Mouse (Mus musculus): ENCODE results near the gene Mpv17l2. TPM values are rescaled to one million over a fixed set of nuclear protein-coding genes. Genes with fewer than 3 reads are reported as not detected.

Mpv17l2 gene
- polyA plus RNA-seq, 1 experiment: 79.8 TPM

GRCm38 (mm10) chr8:70716521-70717400 lies 44.0 kb downstream of the Mpv17l2 start:
- H3K4me3 ChIP-seq (ENCODE audit: insufficient read depth, low read depth, low read length): no peak overlapping the region
- no peak overlapping the region for H3K27ac ChIP-seq (replicated peaks; ENCODE audit: low read depth, low read length)
- no peaks in the 10 kb centered on the region for H3K4me1 ChIP-seq (ENCODE audit: control insufficient read depth, insufficient read depth, insufficient read length, low read length)

- Histone ChIP-seq H3K27ac (replicated peaks; ENCODE audit: low read depth, low read length) (no peak overlapping the region), H3K4me3 (ENCODE audit: insufficient read depth, low read depth, low read length) (no peak overlapping the region), H3K4me1 (ENCODE audit: control insufficient read depth, insufficient read depth, insufficient read length, low read length) (no peaks in the 10 kb centered on the region)
These were observed 45.7 kb downstream of the Mpv17l2 start for GRCm38 (mm10) chr8:70715086-70715485.

GRCm38 (mm10) chr8:70713991-70714390 lies 46.8 kb downstream of the Mpv17l2 start:
- H3K4me1 ChIP-seq (ENCODE audit: control insufficient read depth, insufficient read depth, insufficient read length, low read length): no peaks in the 10 kb centered on the region
- no peak overlapping the region for H3K4me3 ChIP-seq (ENCODE audit: insufficient read depth, low read depth, low read length)
- H3K27ac ChIP-seq (replicated peaks; ENCODE audit: low read depth, low read length): no peak overlapping the region

GRCm38 (mm10) chr8:70711041-70711440 lies 49.7 kb downstream of the Mpv17l2 start:
- H3K27ac ChIP-seq (replicated peaks; ENCODE audit: low read depth, low read length): no peak overlapping the region
- H3K4me1 ChIP-seq (ENCODE audit: control insufficient read depth, insufficient read depth, insufficient read length, low read length): no peaks in the 10 kb centered on the region
- no peak overlapping the region for H3K4me3 ChIP-seq (ENCODE audit: insufficient read depth, low read depth, low read length)

- Histone ChIP-seq H3K27ac (replicated peaks; ENCODE audit: low read depth, low read length) (no peak overlapping the region), H3K4me3 (ENCODE audit: insufficient read depth, low read depth, low read length) (no peak overlapping the region), H3K4me1 (ENCODE audit: control insufficient read depth, insufficient read depth, insufficient read length, low read length) (no peaks in the 10 kb centered on the region)
These were observed 50.5 kb downstream of the Mpv17l2 start for GRCm38 (mm10) chr8:70710296-70710695.

GRCm38 (mm10) chr8:70709794-70710193 lies 51.0 kb downstream of the Mpv17l2 start:
- Histone ChIP-seq H3K4me3 (ENCODE audit: insufficient read depth, low read depth, low read length) (no peak overlapping the region), H3K27ac (replicated peaks; ENCODE audit: low read depth, low read length) (no peak overlapping the region), H3K4me1 (ENCODE audit: control insufficient read depth, insufficient read depth, insufficient read length, low read length) (no peaks in the 10 kb centered on the region)

Other genes with a start within 250 kb of the Mpv17l2 start
- gene Fkbp8, start 233.2 kb downstream of the Mpv17l2 start, polyA plus RNA-seq (2012; ENCODE audit: insufficient read depth, insufficient read length, missing spikeins): 90.9 and 113 TPM in 2 replicates
- gene Kxd1, start 233.0 kb downstream of the Mpv17l2 start, polyA plus RNA-seq (2012; ENCODE audit: insufficient read depth, insufficient read length, missing spikeins): 106 and 116 TPM in 2 replicates
- 7.3 and 9.1 TPM in 2 replicates for gene Ell, start 221.5 kb downstream of the Mpv17l2 start, polyA plus RNA-seq (2012; ENCODE audit: insufficient read depth, insufficient read length, missing spikeins)
- 7.7 and 17.4 TPM in 2 replicates for gene Isyna1, start 166.6 kb downstream of the Mpv17l2 start, polyA plus RNA-seq (2012; ENCODE audit: insufficient read depth, insufficient read length, missing spikeins)
- 29.6 and 45.0 TPM in 2 replicates for gene Ssbp4, start 152.1 kb downstream of the Mpv17l2 start, polyA plus RNA-seq (2012; ENCODE audit: insufficient read depth, insufficient read length, missing spikeins)
- 2.0 TPM in 2 replicates for gene Lrrc25, start 144.8 kb downstream of the Mpv17l2 start, polyA plus RNA-seq (2012; ENCODE audit: insufficient read depth, insufficient read length, missing spikeins)
- 1.7 TPM in 2 replicates for gene Gdf15, start 128.5 kb downstream of the Mpv17l2 start, polyA plus RNA-seq (2012; ENCODE audit: insufficient read depth, insufficient read length, missing spikeins)
- gene Pgpep1, start 100.6 kb downstream of the Mpv17l2 start, polyA plus RNA-seq (2012; ENCODE audit: insufficient read depth, insufficient read length, missing spikeins): 31.0 and 37.7 TPM in 2 replicates
- 89.4 and 121 TPM in 2 replicates for gene Lsm4, start 87.7 kb downstream of the Mpv17l2 start, polyA plus RNA-seq (2012; ENCODE audit: insufficient read depth, insufficient read length, missing spikeins)
- 106 and 111 TPM in 2 replicates for gene Jund, start 62.0 kb downstream of the Mpv17l2 start, polyA plus RNA-seq (2012; ENCODE audit: insufficient read depth, insufficient read length, missing spikeins)
- gene Iqcn, start 57.5 kb downstream of the Mpv17l2 start, polyA plus RNA-seq (2012; ENCODE audit: insufficient read depth, insufficient read length, missing spikeins): not detected in 2 replicates
- gene Gm3336, start 42.4 kb downstream of the Mpv17l2 start, polyA plus RNA-seq (2012; ENCODE audit: insufficient read depth, insufficient read length, missing spikeins): not detected in 2 replicates
- gene Pde4c, start 37.2 kb downstream of the Mpv17l2 start, polyA plus RNA-seq (2012; ENCODE audit: insufficient read depth, insufficient read length, missing spikeins): 0.36 and 1.7 TPM in 2 replicates
- gene Rab3a, start 6.3 kb downstream of the Mpv17l2 start, polyA plus RNA-seq (2012; ENCODE audit: insufficient read depth, insufficient read length, missing spikeins): 18.1 and 21.3 TPM in 2 replicates
- 9.8 and 11.3 TPM in 2 replicates for gene Pik3r2, start 15.8 kb upstream of the Mpv17l2 start, polyA plus RNA-seq (2012; ENCODE audit: insufficient read depth, insufficient read length, missing spikeins)
- 2.5 and 2.9 TPM in 2 replicates for gene Mast3, start 44.1 kb upstream of the Mpv17l2 start, polyA plus RNA-seq (2012; ENCODE audit: insufficient read depth, insufficient read length, missing spikeins)
- not detected in 2 replicates for gene Il12rb1, start 47.5 kb upstream of the Mpv17l2 start, polyA plus RNA-seq (2012; ENCODE audit: insufficient read depth, insufficient read length, missing spikeins)
- gene Arrdc2, start 78.8 kb upstream of the Mpv17l2 start, polyA plus RNA-seq (2012; ENCODE audit: insufficient read depth, insufficient read length, missing spikeins): 1.3 and 5.0 TPM in 2 replicates
- 5.8 and 6.0 TPM in 2 replicates for gene Kcnn1, start 102.3 kb upstream of the Mpv17l2 start, polyA plus RNA-seq (2012; ENCODE audit: insufficient read depth, insufficient read length, missing spikeins)
- 54.5 and 60.6 TPM in 2 replicates for gene Ccdc124, start 113.0 kb upstream of the Mpv17l2 start, polyA plus RNA-seq (2012; ENCODE audit: insufficient read depth, insufficient read length, missing spikeins)
- not detected in 2 replicates for gene Slc5a5, start 131.8 kb upstream of the Mpv17l2 start, polyA plus RNA-seq (2012; ENCODE audit: insufficient read depth, insufficient read length, missing spikeins)
- 822 and 1,180 TPM in 2 replicates for gene Rpl18a, start 136.5 kb upstream of the Mpv17l2 start, polyA plus RNA-seq (2012; ENCODE audit: insufficient read depth, insufficient read length, missing spikeins)
- gene Map1s, start 145.0 kb upstream of the Mpv17l2 start, polyA plus RNA-seq (2012; ENCODE audit: insufficient read depth, insufficient read length, missing spikeins): 3.0 and 3.4 TPM in 2 replicates

Data from brown adipose tissue, adult 24 weeks (tissue).